Mouse (Mus musculus) liver, embryonic 13.5 days (tissue): Measurements from ENCODE around the gene Pdgfb. TPM values are rescaled to one million over a fixed set of nuclear protein-coding genes. Genes with fewer than 3 reads are reported as not detected.

ENCODE experiments used
- ATAC-seq: fragments of 200-750 bp; cut with Nextera tagmentation; 2 replicates; pipeline ENCODE4 v1.8.0; 2017; ENCODE audit warnings: low read depth, mild to moderate bottlenecking, moderate number of reproducible peaks, moderate library complexity
- DNase-seq: peaks from one replicate; pipeline ENCODE4 v3.0.0; 2022
- H3K27ac ChIP-seq: fragments of 300-500 bp; sonication (generic); 2 replicates; pipeline ENCODE4 v1.5.1; 2015; ENCODE audit warnings: moderate library complexity, mild to moderate bottlenecking, inconsistent platforms
- H3K27me3 ChIP-seq: fragments of 300-500 bp; sonication (generic); 2 replicates; pipeline ENCODE4 v1.6.1; 2015; ENCODE audit warnings: mild to moderate bottlenecking, inconsistent platforms
- H3K36me3 ChIP-seq: fragments of 300-500 bp; sonication (generic); 2 replicates; pipeline ENCODE4 v1.6.1; 2015; ENCODE audit warnings: mild to moderate bottlenecking, inconsistent platforms
- H3K4me1 ChIP-seq: fragments of 300-500 bp; sonication (generic); replicated peaks from 2 replicates; pipeline ENCODE4 v1.6.1; 2015; ENCODE audit warnings: inconsistent platforms
- H3K4me2 ChIP-seq: fragments of 300-500 bp; sonication (generic); 2 replicates; pipeline ENCODE4 v1.6.1; 2015; ENCODE audit warnings: inconsistent platforms, mild to moderate bottlenecking, moderate library complexity
- H3K4me3 ChIP-seq: fragments of 300-500 bp; sonication (generic); replicated peaks from 2 replicates; pipeline ENCODE4 v1.5.1; 2015; ENCODE audit warnings: mild to moderate bottlenecking, inconsistent platforms
- H3K9ac ChIP-seq: fragments of 300-500 bp; sonication (generic); 2 replicates; pipeline ENCODE4 v1.6.1; 2015; ENCODE audit warnings: mild to moderate bottlenecking, inconsistent platforms
- H3K9me3 ChIP-seq: fragments of 300-500 bp; sonication (generic); replicated peaks from 2 replicates; pipeline ENCODE4 v1.6.1; 2016; ENCODE audit warnings: inconsistent platforms
- WGBS: fragments of 180-500 bp; shearing (Covaris S2); methylation state at CpG from one replicate; pipeline ENCODE4 v1.1.7; 2015; ENCODE audit not compliant: insufficient replicate concordance; 5-methylcytosine and 5-hydroxymethylcytosine counted together
- polyA plus RNA-seq: library from polyadenylated mRNA; unstranded; fragments of >200 nt; fragmentation: Nextera tagmentation; extraction: Ambion mirVana; gene quantifications from 2 replicates; pipeline ENCODE4 v1.2.1, GENCODE M21; 2015

The Pdgfb gene
- polyA plus RNA-seq, 1 experiment from 2014 or later, result 0.76 TPM

- Histone ChIP-seq H3K27me3 (peaks cover 5% of the 10 kb centered on the region; the same call in 1 of the 2 replicates), H3K27ac (no peak overlapping the region), H3K9ac (no peak overlapping the region), H3K4me2 (no peak overlapping the region), H3K9me3 (0 out of 2 replicates have a peak, but pooled peaks cover 4% of the 10 kb centered on the region), H3K36me3 (no peaks in the 10 kb centered on the region), H3K4me1 (peaks cover 42% of the 10 kb centered on the region), H3K4me3 (no peak overlapping the region)
- DNase-seq, result no peak
- 66% methylated on average over 19 of the region's 19 CpGs for WGBS
- no peak for ATAC-seq
Measured at GRCm38 (mm10) chr15:80051092-80051761, 36.5 kb upstream of the Pdgfb start.

- Histone ChIP-seq H3K9me3 (peaks cover 4% of the 10 kb centered on the region; the same call in 1 of the 2 replicates), H3K4me1 (peaks cover 42% of the 10 kb centered on the region), H3K9ac (no peak overlapping the region), H3K27ac (no peak overlapping the region), H3K4me3 (no peak overlapping the region), H3K36me3 (no peaks in the 10 kb centered on the region), H3K4me2 (no peak overlapping the region), H3K27me3 (peaks cover 5% of the 10 kb centered on the region; the same call in 1 of the 2 replicates)
- WGBS, result 45% methylated on average over 4 of the region's 4 CpGs
- ATAC-seq, result no peak
- no peak for DNase-seq
Measured at GRCm38 (mm10) chr15:80050093-80050492, 35.3 kb upstream of the Pdgfb start.

GRCm38 (mm10) chr15:80047973-80048372, 33.2 kb upstream of the Pdgfb start:
- Histone ChIP-seq H3K9ac (no peak overlapping the region), H3K4me3 (no peak overlapping the region), H3K9me3 (no peaks in the 10 kb centered on the region; the same call in 1 of the 2 replicates), H3K4me2 (no peak overlapping the region; the same call in 1 of the 2 replicates), H3K36me3 (no peaks in the 10 kb centered on the region), H3K4me1 (peaks cover 28% of the 10 kb centered on the region), H3K27me3 (peaks cover 5% of the 10 kb centered on the region; the same call in 1 of the 2 replicates), H3K27ac (no peak overlapping the region)
- 0% methylated on average over 5 of the region's 5 CpGs for WGBS
- no peak for DNase-seq
- 0 out of 2 replicates have a peak, but pooled peaks have one; percentile 39 for ATAC-seq

DNA sequence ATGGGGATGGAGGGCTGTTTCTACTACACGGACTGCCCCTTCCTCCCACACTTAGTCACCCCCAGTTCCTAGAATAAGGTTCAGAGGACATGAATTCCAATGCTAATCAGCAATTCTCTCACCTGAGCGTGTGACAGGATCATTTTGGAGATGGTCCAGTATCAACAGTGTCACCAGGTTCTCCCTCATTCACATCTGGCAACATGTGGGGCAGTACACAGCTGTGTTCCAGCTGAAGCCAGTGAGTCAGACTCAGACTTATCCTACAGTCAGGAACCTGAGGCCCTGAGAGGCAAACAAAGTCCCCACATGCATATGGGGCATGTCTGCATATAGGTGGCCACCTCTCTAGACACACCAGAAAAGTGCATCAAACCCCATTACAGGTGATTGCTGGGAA, 32.5 kb upstream of the Pdgfb start:
- no peak overlapping the region for H3K4me3 ChIP-seq
- H3K4me1 ChIP-seq, result peaks cover 28% of the 10 kb centered on the region
- H3K9me3 ChIP-seq, result no peaks in the 10 kb centered on the region; the same call in 1 of the 2 replicates
- 52% methylated on average over 2 of the region's 2 CpGs for WGBS
- H3K4me2 ChIP-seq, result no peak overlapping the region
- no peak for DNase-seq
- no peak for ATAC-seq
- H3K27me3 ChIP-seq, result peaks cover 5% of the 10 kb centered on the region; the same call in 1 of the 2 replicates
- H3K9ac ChIP-seq, result no peak overlapping the region
- no peak overlapping the region for H3K27ac ChIP-seq
- H3K36me3 ChIP-seq, result no peaks in the 10 kb centered on the region

- 89% methylated on average over 2 of the region's 2 CpGs for WGBS
- no peak for DNase-seq
Measured at GRCm38 (mm10) chr15:80045749-80046148, 31.0 kb upstream of the Pdgfb start.

GRCm38 (mm10) chr15:80044249-80044648, 29.5 kb upstream of the Pdgfb start:
- WGBS, result 69% methylated on average over 10 of the region's 10 CpGs
- no peak overlapping the region for H3K4me2 ChIP-seq
- no peak for ATAC-seq
- no peaks in the 10 kb centered on the region for H3K36me3 ChIP-seq
- DNase-seq, result no peak
- no peak overlapping the region for H3K27ac ChIP-seq
- H3K27me3 ChIP-seq, result peaks cover 7% of the 10 kb centered on the region; the same call in 1 of the 2 replicates
- peaks cover 22% of the 10 kb centered on the region for H3K4me1 ChIP-seq
- H3K9ac ChIP-seq, result no peak overlapping the region
- no peaks in the 10 kb centered on the region; the same call in 1 of the 2 replicates for H3K9me3 ChIP-seq
- H3K4me3 ChIP-seq, result no peak overlapping the region

More at GRCm38 (mm10) chr15:80045749-80046148, 31.0 kb upstream of the Pdgfb start:
- peaks cover 7% of the 10 kb centered on the region; the same call in 1 of the 2 replicates for H3K27me3 ChIP-seq
- no peak overlapping the region for H3K9ac ChIP-seq
- H3K9me3 ChIP-seq, result no peaks in the 10 kb centered on the region; the same call in 1 of the 2 replicates
- peaks cover 23% of the 10 kb centered on the region for H3K4me1 ChIP-seq
- no peak overlapping the region for H3K27ac ChIP-seq
- no peak overlapping the region for H3K4me3 ChIP-seq
- no peak for ATAC-seq
- no peaks in the 10 kb centered on the region for H3K36me3 ChIP-seq
- H3K4me2 ChIP-seq, result no peak overlapping the region

- no peaks in the 10 kb centered on the region for H3K36me3 ChIP-seq
- no peak overlapping the region for H3K4me2 ChIP-seq
- no peak overlapping the region for H3K4me3 ChIP-seq
- H3K27ac ChIP-seq, result no peak overlapping the region
- DNase-seq (no peak), ATAC-seq (no peak)
- peaks cover 6% of the 10 kb centered on the region; the same call in 1 of the 2 replicates for H3K4me1 ChIP-seq
- H3K9me3 ChIP-seq, result no peaks in the 10 kb centered on the region; the same call in 1 of the 2 replicates
- H3K9ac ChIP-seq, result no peak overlapping the region
- 0 out of 2 replicates have a peak, but pooled peaks cover 5% of the 10 kb centered on the region for H3K27me3 ChIP-seq
- WGBS, result 34% methylated on average over 4 of the region's 4 CpGs
Measured at GRCm38 (mm10) chr15:80042152-80042551, 27.4 kb upstream of the Pdgfb start.

DNA sequence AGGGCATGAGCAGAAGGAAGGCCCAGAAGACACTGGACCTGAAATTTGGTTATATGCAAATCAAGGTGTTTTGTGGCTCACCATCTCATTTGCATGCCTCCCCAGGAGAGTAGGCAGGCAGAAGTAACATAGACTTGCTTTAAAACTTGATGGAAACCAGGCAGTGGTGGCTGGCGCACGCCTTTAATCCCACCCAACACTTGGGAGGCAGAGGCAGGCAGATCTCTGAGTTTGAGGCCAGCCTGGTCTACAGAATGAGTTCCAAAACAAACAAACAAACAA, 23.3 kb upstream of the Pdgfb start:
- 82% methylated on average over 2 of the region's 2 CpGs for WGBS
- Histone ChIP-seq H3K27ac (no peak overlapping the region), H3K36me3 (no peaks in the 10 kb centered on the region), H3K9me3 (no peaks in the 10 kb centered on the region), H3K27me3 (0 out of 2 replicates have a peak, but pooled peaks cover 2% of the 10 kb centered on the region), H3K4me3 (no peak overlapping the region), H3K4me2 (no peak overlapping the region), H3K4me1 (peaks cover 8% of the 10 kb centered on the region; the same call in 1 of the 2 replicates), H3K9ac (no peak overlapping the region)
- ATAC-seq (no peak), DNase-seq (no peak)

- Histone ChIP-seq H3K9me3 (no peaks in the 10 kb centered on the region), H3K9ac (no peak overlapping the region), H3K36me3 (no peaks in the 10 kb centered on the region), H3K4me2 (no peak overlapping the region), H3K4me1 (peaks cover 8% of the 10 kb centered on the region; the same call in 1 of the 2 replicates), H3K4me3 (no peak overlapping the region), H3K27me3 (0 out of 2 replicates have a peak, but pooled peaks cover 2% of the 10 kb centered on the region), H3K27ac (no peak overlapping the region)
- ATAC-seq (no peak), DNase-seq (no peak)
- 58% methylated on average over 11 of the region's 11 CpGs for WGBS
Measured at GRCm38 (mm10) chr15:80037255-80038109, 22.7 kb upstream of the Pdgfb start.

DNA sequence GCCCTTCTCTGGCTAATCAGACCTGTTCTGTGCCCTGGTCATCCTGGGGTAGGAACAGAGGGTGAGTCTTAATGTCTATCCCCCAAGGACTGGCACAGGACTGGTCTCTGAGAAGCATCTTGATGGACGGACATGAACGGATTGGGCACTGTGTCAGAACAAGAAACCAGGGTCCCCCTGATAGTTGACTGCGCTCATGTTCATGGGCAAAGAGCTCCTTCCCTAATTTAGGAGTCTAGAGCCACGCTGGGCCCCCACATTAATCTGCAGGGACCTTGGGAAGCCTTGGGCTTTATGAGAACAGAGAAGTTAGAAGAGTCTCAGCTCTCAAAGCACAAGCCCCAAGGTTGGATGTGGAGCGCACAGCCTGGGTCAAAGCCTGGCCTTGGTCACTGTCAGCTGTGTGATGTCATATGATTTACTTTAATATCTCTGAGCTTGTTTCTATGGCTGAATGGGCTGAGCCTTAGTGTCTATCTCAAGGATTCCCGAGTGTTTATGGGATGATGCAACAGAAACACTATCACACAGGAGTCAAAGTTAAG, 20.6 kb upstream of the Pdgfb start:
- Histone ChIP-seq H3K36me3 (no peaks in the 10 kb centered on the region), H3K4me1 (peaks cover 8% of the 10 kb centered on the region; the same call in 1 of the 2 replicates), H3K4me3 (no peak overlapping the region), H3K9me3 (peaks cover 6% of the 10 kb centered on the region), H3K27ac (no peak overlapping the region), H3K4me2 (no peak overlapping the region), H3K27me3 (no peaks in the 10 kb centered on the region), H3K9ac (no peak overlapping the region)
- WGBS, result 72% methylated on average over 6 of the region's 6 CpGs
- ATAC-seq, result no peak
- no peak for DNase-seq

DNA sequence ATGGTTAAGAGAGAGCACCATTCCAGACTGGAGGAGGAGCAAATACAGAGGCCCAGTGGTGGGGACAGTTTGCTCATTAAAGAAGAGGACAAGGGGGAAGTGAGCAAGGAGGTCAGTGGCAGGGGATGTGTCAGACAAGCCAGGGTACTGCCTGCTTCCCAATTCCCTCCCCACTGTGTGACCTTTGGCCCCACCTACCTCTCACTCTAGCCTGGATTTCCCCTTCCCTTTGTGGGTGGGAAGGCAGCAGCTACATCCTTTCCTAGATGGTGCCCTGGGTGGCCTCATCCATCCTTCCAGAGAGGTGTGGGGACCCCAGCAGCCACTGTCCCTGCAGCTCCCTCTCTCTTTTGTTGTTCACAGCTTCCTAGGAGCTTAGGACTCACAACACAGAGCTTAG, 20.1 kb upstream of the Pdgfb start:
- 0 out of 2 replicates have a peak, but pooled peaks have one; percentile 23 for ATAC-seq
- Histone ChIP-seq H3K9ac (no peak overlapping the region), H3K4me2 (no peak overlapping the region), H3K27me3 (no peaks in the 10 kb centered on the region), H3K36me3 (no peaks in the 10 kb centered on the region), H3K9me3 (peaks cover 6% of the 10 kb centered on the region), H3K27ac (no peak overlapping the region), H3K4me3 (no peak overlapping the region), H3K4me1 (peaks cover 8% of the 10 kb centered on the region; the same call in 1 of the 2 replicates)
- DNase-seq, result no peak
